Mouse (Mus musculus): ENCODE results near the gene Nr4a2. TPM values are rescaled to one million over a fixed set of nuclear protein-coding genes. Genes with fewer than 3 reads are reported as not detected.

Gene Nr4a2
- polyA plus RNA-seq (2017; shearing (Covaris generic)) = 1 to 10 TPM in 1 of 2 experiments, under 1 TPM in 1; 0.39 to 3.4 TPM

GRCm38 (mm10) chr2:57123991-57124840 lies at the start of gene Nr4a2:
TSS of gene Nr4a2 (minus strand) at chr2:57124003.

Other genes starting within 250 kb of the Nr4a2 start
- 10 to 100 TPM in 1 of 2 experiments, 1 to 10 TPM in 1; 7.6 to 19.3 TPM for gene Gpd2, start 113.6 kb upstream of the Nr4a2 start, polyA plus RNA-seq (2017; shearing (Covaris generic))